Mouse (Mus musculus) brain, adult 10 weeks (tissue): Measurements from ENCODE around the gene Junb. TPM values are rescaled to one million over a fixed set of nuclear protein-coding genes. Genes with fewer than 3 reads are reported as not detected.

Source experiments
- polyA plus RNA-seq: library from polyadenylated mRNA; stranded (reverse); fragments of 350-450 nt; fragmentation: Illumina TruSeq; extraction: RNeasy Lipid Tissue Mini Kit (QIAGEN cat#74804); gene quantifications from one replicate; pipeline ENCODE4 v1.2.3, GENCODE M21; 2015; ENCODE audit warnings: low read depth, low replicate concordance

The Junb gene
- polyA plus RNA-seq, result 57.7 TPM

GRCm38 (mm10) chr8:84978248-84978940 is at the start of gene Junb:
TSS of gene Junb (minus strand) at chr8:84978718.

GRCm38 (mm10) chr8:85026670-85027515 is 48.4 kb upstream of the Junb start, which contains the start of gene Trir:
TSS of gene Trir (plus strand) at chr8:85026823.

GRCm38 (mm10) chr8:85025098-85025932 is 46.8 kb upstream of the Junb start, which contains the start of gene Asna1:
TSS of gene Asna1 (minus strand) at chr8:85025281.

GRCm38 (mm10) chr8:85014431-85014830 is 35.9 kb upstream of the Junb start, which contains the start of gene Best2:
TSS of gene Best2 (minus strand) at chr8:85014531.

GRCm38 (mm10) chr8:84990349-84990748 is 11.8 kb upstream of the Junb start, which contains the start of gene Hook2:
TSS of gene Hook2 (plus strand) at chr8:84990603.

GRCm38 (mm10) chr8:84969241-84970134 is 9.0 kb downstream of the Junb start, which contains the start of the genes Gm49661, Prdx2 and Rnaseh2a:
TSS of gene Gm49661 (minus strand) at chr8:84969433.
TSS of gene Prdx2 (plus strand) at chr8:84969587.
TSS of gene Rnaseh2a (minus strand) at chr8:84969767.

GRCm38 (mm10) chr8:84946528-84947240 is 31.8 kb downstream of the Junb start, which contains the start of gene Rtbdn:
TSS of gene Rtbdn (plus strand) at chr8:84946991.

GRCm38 (mm10) chr8:84936962-84937546 is 41.5 kb downstream of the Junb start, which contains the start of gene Mast1:
TSS of gene Mast1 (minus strand) at chr8:84937359.

Other genes with a start within 250 kb of the Junb start
- gene Nfix, start 178.4 kb downstream of the Junb start, polyA plus RNA-seq, result 90.4 TPM
- 16.9 TPM for gene Dand5, start 155.9 kb downstream of the Junb start, polyA plus RNA-seq
- gene Gadd45gip1, start 147.2 kb downstream of the Junb start, polyA plus RNA-seq, result 31.0 TPM
- 79.6 TPM for gene Rad23a, start 138.1 kb downstream of the Junb start, polyA plus RNA-seq
- gene Calr, start 131.8 kb downstream of the Junb start, polyA plus RNA-seq, result 635 TPM
- gene Farsa, start 121.7 kb downstream of the Junb start, polyA plus RNA-seq, result 39.4 TPM
- gene Syce2, start 106.6 kb downstream of the Junb start, polyA plus RNA-seq, result 5.3 TPM
- gene Gcdh, start 84.8 kb downstream of the Junb start, polyA plus RNA-seq, result 39.4 TPM
- gene Klf1, start 76.8 kb downstream of the Junb start, polyA plus RNA-seq, result not detected
- 5.7 TPM for gene Dnase2a, start 70.2 kb downstream of the Junb start, polyA plus RNA-seq
- gene Mast1, start 41.4 kb downstream of the Junb start, polyA plus RNA-seq, result 44.7 TPM
- 1.1 TPM for gene Rtbdn, start 31.7 kb downstream of the Junb start, polyA plus RNA-seq
- gene Gm49661, start 9.3 kb downstream of the Junb start, polyA plus RNA-seq, result not detected
- 473 TPM for gene Prdx2, start 9.1 kb downstream of the Junb start, polyA plus RNA-seq
- gene Rnaseh2a, start 9.0 kb downstream of the Junb start, polyA plus RNA-seq, result 42.3 TPM
- gene Hook2, start 11.9 kb upstream of the Junb start, polyA plus RNA-seq, result 10.3 TPM
- gene Best2, start 35.8 kb upstream of the Junb start, polyA plus RNA-seq, result not detected
- gene Asna1, start 46.6 kb upstream of the Junb start, polyA plus RNA-seq, result 210 TPM
- gene Trir, start 48.1 kb upstream of the Junb start, polyA plus RNA-seq, result 98.7 TPM
- gene Tnpo2, start 58.2 kb upstream of the Junb start, polyA plus RNA-seq, result 86.8 TPM
- 19.6 TPM for gene Fbxw9, start 81.3 kb upstream of the Junb start, polyA plus RNA-seq
- gene Gm5741, start 89.3 kb upstream of the Junb start, polyA plus RNA-seq, result 7.4 TPM
- 80.6 TPM for gene Dhps, start 93.0 kb upstream of the Junb start, polyA plus RNA-seq
- gene Wdr83os, start 102.0 kb upstream of the Junb start, polyA plus RNA-seq, result 86.9 TPM
- 34.9 TPM for gene Wdr83, start 102.6 kb upstream of the Junb start, polyA plus RNA-seq
- gene Man2b1, start 104.6 kb upstream of the Junb start, polyA plus RNA-seq, result 29.5 TPM
- 6.6 TPM for gene Zfp791, start 144.4 kb upstream of the Junb start, polyA plus RNA-seq
- not detected for gene Cks1brt, start 173.2 kb upstream of the Junb start, polyA plus RNA-seq
- not detected for gene Olfr371, start 247.3 kb upstream of the Junb start, polyA plus RNA-seq